Mouse (Mus musculus) liver, postnatal 0 days (tissue): ENCODE data around the gene Palld.

Source experiments
- CTCF ChIP-seq: sonication (generic); IDR thresholded peaks from 2 replicates; pipeline ENCODE4 v1.5.1; 2016; ENCODE audit warnings: antibody characterized with exemption, low read depth
- EP300 ChIP-seq: IDR thresholded peaks from 2 replicates; pipeline ENCODE4 v1.6.1; 2016; ENCODE audit warnings: antibody characterized with exemption, low read depth, mild to moderate bottlenecking

DNA sequence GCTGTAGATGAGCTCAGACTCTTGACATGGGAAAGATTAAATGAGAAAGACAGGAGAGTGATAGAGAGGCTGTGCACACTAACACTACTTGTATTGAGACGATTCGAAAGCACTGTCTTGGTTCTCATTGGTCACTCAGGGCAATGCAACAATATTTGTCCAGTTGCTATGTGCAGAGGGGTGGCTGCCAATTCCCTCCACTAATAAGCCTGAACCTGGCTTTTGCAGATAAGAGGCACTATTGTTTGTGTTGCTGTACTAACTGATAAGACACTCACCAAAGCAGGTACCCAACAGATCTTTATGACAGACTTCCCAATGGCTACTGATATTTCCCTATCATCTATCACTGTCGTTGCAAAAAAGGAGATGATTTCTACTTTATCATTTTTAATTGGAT, 77.9 kb downstream of the Palld start:
- no peak for TF ChIP-seq CTCF
- no peak for TF ChIP-seq EP300
